Mouse (Mus musculus): Measurements from ENCODE around the gene 1110025L11Rik. TPM values are rescaled to one million over a fixed set of nuclear protein-coding genes. Genes with fewer than 3 reads are reported as not detected.

The 1110025L11Rik gene
- polyA plus RNA-seq (2012) = not detected in 2 replicates

GRCm38 (mm10) chr16:89063902-89064301 is at the start of gene 1110025L11Rik:
TSS of gene 1110025L11Rik (minus strand) at chr16:89064002.

GRCm38 (mm10) chr16:89047783-89048182 is 16.0 kb downstream of the 1110025L11Rik start, which contains the start of gene Krtap6-5:
TSS of gene Krtap6-5 (minus strand) at chr16:89047883.

GRCm38 (mm10) chr16:89041372-89041771 is 22.4 kb downstream of the 1110025L11Rik start, which contains the start of gene Gm10228:
TSS of gene Gm10228 (minus strand) at chr16:89041472.

GRCm38 (mm10) chr16:89031399-89031798 is 32.4 kb downstream of the 1110025L11Rik start, which contains the start of gene Krtap6-1:
TSS of gene Krtap6-1 (plus strand) at chr16:89031699.

GRCm38 (mm10) chr16:89014984-89015383 is 48.8 kb downstream of the 1110025L11Rik start, which contains the start of gene Gm10229:
TSS of gene Gm10229 (plus strand) at chr16:89015284.

Other genes starting within 250 kb of the 1110025L11Rik start
- not detected in 2 replicates for gene Krtap15, start 243.8 kb downstream of the 1110025L11Rik start, polyA plus RNA-seq (2012)
- not detected in 2 replicates for gene Krtap14, start 237.9 kb downstream of the 1110025L11Rik start, polyA plus RNA-seq (2012)
- not detected in 2 replicates for gene Krtap19-1, start 194.6 kb downstream of the 1110025L11Rik start, polyA plus RNA-seq (2012)
- not detected in 2 replicates for gene Krtap19-2, start 189.7 kb downstream of the 1110025L11Rik start, polyA plus RNA-seq (2012)
- not detected in 2 replicates for gene Krtap19-3, start 186.0 kb downstream of the 1110025L11Rik start, polyA plus RNA-seq (2012)
- not detected in 2 replicates for gene Krtap19-4, start 178.9 kb downstream of the 1110025L11Rik start, polyA plus RNA-seq (2012)
- gene Krtap19-5, start 167.5 kb downstream of the 1110025L11Rik start, polyA plus RNA-seq (2012) = not detected in 2 replicates
- not detected in 2 replicates for gene Krtap19-9b, start 131.7 kb downstream of the 1110025L11Rik start, polyA plus RNA-seq (2012)
- not detected in 2 replicates for gene Krtap16-3, start 101.1 kb downstream of the 1110025L11Rik start, polyA plus RNA-seq (2012)
- not detected in 2 replicates for gene Krtap22-2, start 53.2 kb downstream of the 1110025L11Rik start, polyA plus RNA-seq (2012)
- not detected in 2 replicates for gene Gm10229, start 48.7 kb downstream of the 1110025L11Rik start, polyA plus RNA-seq (2012)
- not detected in 2 replicates for gene Krtap6-1, start 32.3 kb downstream of the 1110025L11Rik start, polyA plus RNA-seq (2012)
- 0.28 TPM in 1 of 2 replicates, not detected in the other for gene Gm10228, start 22.5 kb downstream of the 1110025L11Rik start, polyA plus RNA-seq (2012)
- gene Krtap6-5, start 16.1 kb downstream of the 1110025L11Rik start, polyA plus RNA-seq (2012) = not detected in 2 replicates
- gene Krtap6-3, start 20.0 kb upstream of the 1110025L11Rik start, polyA plus RNA-seq (2012) = not detected in 2 replicates
- gene Gm6358, start 76.8 kb upstream of the 1110025L11Rik start, polyA plus RNA-seq (2012) = not detected in 2 replicates
- not detected in 2 replicates for gene Gm10061, start 87.1 kb upstream of the 1110025L11Rik start, polyA plus RNA-seq (2012)
- not detected in 2 replicates for gene Gm9789, start 94.0 kb upstream of the 1110025L11Rik start, polyA plus RNA-seq (2012)
- not detected in 2 replicates for gene Gm7735, start 105.5 kb upstream of the 1110025L11Rik start, polyA plus RNA-seq (2012)
- not detected in 2 replicates for gene 1110057P08Rik, start 110.7 kb upstream of the 1110025L11Rik start, polyA plus RNA-seq (2012)
- gene Krtap20-2, start 141.9 kb upstream of the 1110025L11Rik start, polyA plus RNA-seq (2012) = not detected in 2 replicates

All from megakaryocyte-erythroid progenitor cell, adult 5 weeks (primary cell).